Comparison of ENCODE assay signal across 9 mouse cellular contexts in the genomic region with DNA sequence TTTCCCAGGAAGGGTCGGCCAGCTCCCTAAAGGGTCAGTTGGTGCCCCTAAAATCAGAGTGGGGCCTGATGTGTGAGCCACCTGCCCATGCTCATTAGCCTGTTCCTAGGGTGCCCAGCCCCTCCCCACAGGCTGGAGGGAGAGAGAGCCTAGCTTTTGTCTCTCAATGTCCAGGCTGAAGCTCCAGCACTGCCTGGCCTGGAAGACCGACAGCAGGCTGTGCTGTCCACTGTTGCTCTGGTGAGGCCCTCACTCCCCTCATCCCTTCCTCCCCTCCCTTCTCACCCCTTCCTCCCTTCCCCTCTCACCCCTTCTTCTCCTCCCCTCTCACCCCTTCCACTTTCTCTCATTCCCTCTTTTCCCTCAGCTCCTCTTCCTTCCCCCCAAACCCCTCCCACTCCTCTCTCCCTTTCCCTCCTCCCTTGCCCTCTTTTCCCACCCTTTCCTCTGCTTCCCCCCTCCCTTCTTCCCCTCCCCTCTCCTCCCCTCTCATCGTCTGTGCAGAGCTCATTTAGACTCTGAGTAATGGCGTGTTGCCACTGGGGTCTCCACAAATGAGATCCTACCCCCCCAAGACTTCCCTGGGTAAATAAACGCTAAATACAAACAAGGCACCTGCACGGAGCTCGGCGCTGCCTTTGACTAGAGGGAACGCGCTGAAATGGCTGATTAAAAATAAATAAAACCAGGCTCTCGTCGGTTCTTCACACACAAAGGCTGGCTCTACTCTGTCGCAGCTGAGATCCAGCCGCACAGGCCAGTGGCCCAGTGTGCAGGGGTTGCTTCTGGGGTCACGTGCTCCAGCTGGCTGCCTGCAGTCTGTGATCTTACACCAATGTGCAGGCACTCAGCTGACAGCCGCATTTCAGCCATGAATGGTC. TPM values are rescaled to one million over a fixed set of nuclear protein-coding genes. Genes with fewer than 3 reads are reported as not detected.
DNase-seq lines count a peak whose midpoint lies in the region; ATAC-seq and TF ChIP-seq lines count a peak whose summit lies in the region.
"Had no signal": no experiment of that assay in that cellular context is flagged by ENCODE, and none has a peak within 500 bp of the region (broad histone marks: within the 10 kb centered on the region; RNA-seq: fewer than 3 reads in every experiment).

No protein-coding gene starts in this region.

- H3K79me3 ChIP-seq in C2C12 (ENCODE audit: low read depth): no peaks in the 10 kb centered on the region

- H3K4me2 ChIP-seq in embryonic facial prominence, embryonic 11.5 days (ENCODE audit: low read depth, low read length): peak overlapping the region; percentile 25
- peak overlapping the region; percentile 39 for H3K4me2 ChIP-seq in neural tube, embryonic 15.5 days

- 9% methylated on average over 16 of the region's 16 CpGs for WGBS in embryonic facial prominence, embryonic 11.5 days
- 49% methylated on average over 16 of the region's 16 CpGs for WGBS in heart, embryonic 10.5 days
- WGBS in neural tube, embryonic 15.5 days: 5% methylated on average over 16 of the region's 16 CpGs

- H3K4me3 ChIP-seq in C2C12 (ENCODE audit: insufficient read depth, poor library complexity, severe bottlenecking): no peak overlapping the region
- no peak overlapping the region for H3K4me3 ChIP-seq in embryonic facial prominence, embryonic 11.5 days (ENCODE audit: low read depth, low read length)
- 0 out of 2 replicates have a peak overlapping the region, but pooled peaks have one; percentile 6 for H3K4me3 ChIP-seq in heart, embryonic 10.5 days
- no peak overlapping the region for H3K4me3 ChIP-seq in neural tube, embryonic 15.5 days (replicated peaks)

- peaks cover 24% of the 10 kb centered on the region for H3K27me3 ChIP-seq in C2C12 (ENCODE audit: control insufficient read depth, insufficient read depth, insufficient read length)
- no peaks in the 10 kb centered on the region for H3K27me3 ChIP-seq in embryonic facial prominence, embryonic 11.5 days (ENCODE audit: control insufficient read depth, insufficient read depth, low read length)
- peaks cover 36% of the 10 kb centered on the region for H3K27me3 ChIP-seq in heart, embryonic 10.5 days (ENCODE audit: insufficient read depth, poor library complexity, severe bottlenecking)
- no peaks in the 10 kb centered on the region; the same call in 1 of the 2 replicates for H3K27me3 ChIP-seq in neural tube, embryonic 15.5 days (replicated peaks)
- H3K27me3 ChIP-seq: Patski had no signal

- H3ac ChIP-seq in C2C12 (ENCODE audit: control insufficient read depth, insufficient read length, low read depth): no peak overlapping the region

- peak overlapping the region; percentile 84 for H3K27ac ChIP-seq in embryonic facial prominence, embryonic 11.5 days (replicated peaks; ENCODE audit: low read depth, low read length)
- H3K27ac ChIP-seq in heart, embryonic 10.5 days: peak overlapping the region; percentile 64; the same call in 1 of the 2 replicates
- H3K27ac ChIP-seq in neural tube, embryonic 15.5 days (replicated peaks): peak overlapping the region; percentile 87

- H3K79me2 ChIP-seq in C2C12 (ENCODE audit: control insufficient read depth, insufficient read depth): no peaks in the 10 kb centered on the region

- H3K36me3 ChIP-seq in C2C12 (ENCODE audit: control insufficient read depth, insufficient read depth): no peaks in the 10 kb centered on the region
- no peaks in the 10 kb centered on the region for H3K36me3 ChIP-seq in embryonic facial prominence, embryonic 11.5 days (replicated peaks; ENCODE audit: control insufficient read depth, insufficient read depth, low read depth, low read length)
- no peaks in the 10 kb centered on the region for H3K36me3 ChIP-seq in heart, embryonic 10.5 days
- H3K36me3 ChIP-seq in neural tube, embryonic 15.5 days: no peaks in the 10 kb centered on the region

- DNase-seq in embryonic facial prominence, embryonic 11.5 days (ENCODE audit: low spot score): peak; percentile 81
- DNase-seq in heart, embryonic 10.5 days (ENCODE audit: low spot score): no peak
- DNase-seq in kidney, adult 18-20 months: peak; percentile 40
- peak; percentile 41 to 55 for DNase-seq in lung, adult 18-20 months
- DNase-seq in adipocyte (ENCODE audit: low spot score): no peak
- DNase-seq in adrenal gland, adult 2 months: no peak

- H3K4me1 ChIP-seq in embryonic facial prominence, embryonic 11.5 days (ENCODE audit: control insufficient read depth, insufficient read depth, low read length): peaks cover 10% of the 10 kb centered on the region
- H3K4me1 ChIP-seq in heart, embryonic 10.5 days: peaks cover 22% of the 10 kb centered on the region
- peaks cover 28% of the 10 kb centered on the region for H3K4me1 ChIP-seq in neural tube, embryonic 15.5 days

- TF ChIP-seq CTCF in C2C12 (IDR thresholded peaks at IDR 0.05; ENCODE audit: control insufficient read depth, insufficient read depth, insufficient read length): no peak

- H3K9me3 ChIP-seq in embryonic facial prominence, embryonic 11.5 days (replicated peaks; ENCODE audit: control insufficient read depth, low read length): no peaks in the 10 kb centered on the region
- H3K9me3 ChIP-seq in heart, embryonic 10.5 days: 0 out of 2 replicates have a peak, but pooled peaks cover 4% of the 10 kb centered on the region
- no peaks in the 10 kb centered on the region for H3K9me3 ChIP-seq in neural tube, embryonic 15.5 days (replicated peaks)

- peak overlapping the region; percentile 47 for H3K9ac ChIP-seq in embryonic facial prominence, embryonic 11.5 days (replicated peaks; ENCODE audit: low read length)
- 0 out of 2 replicates have a peak overlapping the region, but pooled peaks have one; percentile 20 for H3K9ac ChIP-seq in neural tube, embryonic 15.5 days (replicated peaks)

- peak; percentile 91 for ATAC-seq in embryonic facial prominence, embryonic 11.5 days (replicated peaks; ENCODE audit: insufficient number of reproducible peaks, low FRiP score, low TSS enrichment, low read depth)
- peak; percentile 86 for ATAC-seq in neural tube, embryonic 15.5 days (ENCODE audit: low FRiP score)
- ATAC-seq: Patski had no signal

TF ChIP-seq in C2C12, 6 proteins besides CTCF, POLR2A, EP300 and RAD21:
- TF ChIP-seq FOSL1 (IDR thresholded peaks at IDR 0.05; ENCODE audit: insufficient read depth, low read length, poor library complexity, severe bottlenecking) (no peak), USF1 (IDR thresholded peaks at IDR 0.05; ENCODE audit: low read depth) (peak; percentile 57), MYOD1 (IDR thresholded peaks at IDR 0.05; ENCODE audit: control insufficient read depth, insufficient read length, low read depth) (no peak), MYOG (IDR thresholded peaks at IDR 0.05; ENCODE audit: control insufficient read depth, extremely low read depth, insufficient read length) (no peak), MAX (IDR thresholded peaks at IDR 0.05) (no peak), CEBPB (IDR thresholded peaks at IDR 0.05; ENCODE audit: low read depth) (no peak)

RNA-seq across cellular contexts. Expression of gene Gm11733, which starts 13.3 kb away (rescaled TPM):
- not detected for polyA plus RNA-seq in C2C12 (2012; fragmentation: generic; extraction: Trizol)
- polyA plus RNA-seq in embryonic facial prominence, embryonic 11.5 days (2014; fragmentation: Nextera tagmentation; extraction: Ambion mirVana): 0.17 and 0.18 TPM in 2 replicates
- not detected in 2 replicates for polyA plus RNA-seq in heart, embryonic 10.5 days (2016; fragmentation: Nextera tagmentation; extraction: Ambion mirVana)
- polyA plus RNA-seq in neural tube, embryonic 15.5 days (2015; fragmentation: Nextera tagmentation; extraction: Ambion mirVana): 0.09 TPM in 1 of 2 replicates, not detected in the other
- not detected for total RNA-seq in adrenal gland, adult 2 months (2021)
- polyA plus RNA-seq in adrenal gland, adult 2 months (2012; rRNA removed): not detected in 2 replicates

Comparison
In these comparisons a context has a peak if more than half of its experiments do, and no peak if none do; other contexts are left out.
1. DNase-seq: peak in embryonic facial prominence, embryonic 11.5 days (single experiment), kidney, adult 18-20 months (single experiment) and lung, adult 18-20 months (2 of 2); none in heart, embryonic 10.5 days (single experiment), adipocyte (single experiment) and adrenal gland, adult 2 months (single experiment).
2. Peak in every context shown above with its lines, with median percentiles within 50 percentile points of each other: H3K27ac ChIP-seq.